Comparison of ENCODE assay signal across 9 mouse cellular contexts in genomic region chr13:60670605-60671004, GRCm38 (mm10).
DNase-seq lines count a peak whose midpoint lies in the region; ATAC-seq and TF ChIP-seq lines count a peak whose summit lies in the region.
"Had no signal": no experiment of that assay in that cellular context is flagged by ENCODE, and none has a peak within 500 bp of the region (broad histone marks: within the 10 kb centered on the region; RNA-seq: fewer than 3 reads in every experiment).

No protein-coding gene starts in this region.

- peaks cover 77% of the 10 kb centered on the region for H3K4me1 ChIP-seq in liver, adult 2 months (ENCODE audit: control insufficient read depth, insufficient read depth, low read length)
- no peaks in the 10 kb centered on the region for H3K4me1 ChIP-seq in hindbrain, embryonic 11.5 days (replicated peaks; ENCODE audit: control insufficient read depth, insufficient read depth, low read length)

- no peak for DNase-seq in layer of hippocampus, adult 2 months (ENCODE audit: low spot score in 2 of 2)
- no peak for DNase-seq in layer of hippocampus, adult 9-10 months (ENCODE audit: low spot score)
- DNase-seq in embryo, embryonic 10.5 days (ENCODE audit: low spot score), result peak; percentile 50
- peak; percentile 62 for DNase-seq in liver, adult 2 months (ENCODE audit: extremely low read depth, low read depth, low spot score)
- DNase-seq in mesoderm, embryonic 11.5 days (ENCODE audit: low read depth, low spot score), result peak; percentile 50
- no peak for DNase-seq in spleen, adult 18-20 months
- no peak for DNase-seq in hindbrain, embryonic 11.5 days (ENCODE audit: low spot score)
- DNase-seq: cerebellum, postnatal 14 days had no signal

- no peaks in the 10 kb centered on the region; the same call in 1 of the 2 replicates for H3K36me3 ChIP-seq in liver, adult 2 months (ENCODE audit: control insufficient read depth, insufficient read depth, low read length)
- no peaks in the 10 kb centered on the region for H3K36me3 ChIP-seq in hindbrain, embryonic 11.5 days (ENCODE audit: control insufficient read depth, insufficient read depth, low read length)

- H3K4me2 ChIP-seq in hindbrain, embryonic 11.5 days (replicated peaks; ENCODE audit: low read depth, low read length), result no peak overlapping the region

- no peak for TF ChIP-seq POLR2A in liver, adult 2 months (IDR thresholded peaks at IDR 0.05; ENCODE audit: extremely low read depth, insufficient read depth, low read length)

- WGBS in liver, adult 2 months, result 30% methylated on average over 10 of the region's 10 CpGs
- 69% methylated on average over 10 of the region's 10 CpGs for WGBS in hindbrain, embryonic 11.5 days

- H3K27me3 ChIP-seq in liver, adult 2 months (ENCODE audit: control insufficient read depth, insufficient read depth, low read length), result no peaks in the 10 kb centered on the region
- no peaks in the 10 kb centered on the region for H3K27me3 ChIP-seq in hindbrain, embryonic 11.5 days (ENCODE audit: control insufficient read depth, insufficient read depth, low read length)

- H3K9ac ChIP-seq in liver, adult 2 months (ENCODE audit: low read depth, low read length), result peak overlapping the region; percentile 6; the same call in 1 of the 2 replicates
- H3K9ac ChIP-seq in hindbrain, embryonic 11.5 days (ENCODE audit: low read depth, low read length), result no peak overlapping the region

- no peaks in the 10 kb centered on the region for H3K9me3 ChIP-seq in hindbrain, embryonic 11.5 days (ENCODE audit: control insufficient read depth, low read length)

- H3K27ac ChIP-seq in layer of hippocampus, adult 2 months, result peak overlapping the region; percentile 58; the same call in 1 of the 2 replicates
- peak overlapping the region; percentile 41 for H3K27ac ChIP-seq in liver, adult 2 months (replicated peaks; ENCODE audit: insufficient read depth, low read depth, low read length)
- no peak overlapping the region for H3K27ac ChIP-seq in hindbrain, embryonic 11.5 days (ENCODE audit: low read depth, low read length)

- peaks cover 55% of the 10 kb centered on the region for H3K79me2 ChIP-seq in liver, adult 2 months (ENCODE audit: control insufficient read depth, insufficient read depth, low read length)

- ATAC-seq in hindbrain, embryonic 11.5 days (ENCODE audit: low FRiP score), result no peak
- ATAC-seq: midbrain, embryonic 16.5 days had no signal

- H3K4me3 ChIP-seq in layer of hippocampus, adult 2 months, result no peak overlapping the region
- no peak overlapping the region for H3K4me3 ChIP-seq in liver, adult 2 months (ENCODE audit: insufficient read depth, low read depth, low read length)
- no peak overlapping the region for H3K4me3 ChIP-seq in hindbrain, embryonic 11.5 days (ENCODE audit: low read depth, low read length)

- no peak for TF ChIP-seq CTCF in layer of hippocampus, adult 2 months (conservative IDR thresholded peaks at IDR 0.05)
- no peak for TF ChIP-seq CTCF in liver, adult 2 months (IDR thresholded peaks at IDR 0.05; ENCODE audit: low read depth, low read length)

Comparison
In these comparisons a context has a peak if more than half of its experiments do, and no peak if none do; other contexts are left out.
1. DNase-seq: peak in embryo, embryonic 10.5 days (single experiment), liver, adult 2 months (single experiment) and mesoderm, embryonic 11.5 days (single experiment); none in layer of hippocampus, adult 2 months (0 of 2), layer of hippocampus, adult 9-10 months (single experiment), spleen, adult 18-20 months (0 of 2) and hindbrain, embryonic 11.5 days (single experiment).